Mouse (Mus musculus): ENCODE data around the gene Nme7.

DNA sequence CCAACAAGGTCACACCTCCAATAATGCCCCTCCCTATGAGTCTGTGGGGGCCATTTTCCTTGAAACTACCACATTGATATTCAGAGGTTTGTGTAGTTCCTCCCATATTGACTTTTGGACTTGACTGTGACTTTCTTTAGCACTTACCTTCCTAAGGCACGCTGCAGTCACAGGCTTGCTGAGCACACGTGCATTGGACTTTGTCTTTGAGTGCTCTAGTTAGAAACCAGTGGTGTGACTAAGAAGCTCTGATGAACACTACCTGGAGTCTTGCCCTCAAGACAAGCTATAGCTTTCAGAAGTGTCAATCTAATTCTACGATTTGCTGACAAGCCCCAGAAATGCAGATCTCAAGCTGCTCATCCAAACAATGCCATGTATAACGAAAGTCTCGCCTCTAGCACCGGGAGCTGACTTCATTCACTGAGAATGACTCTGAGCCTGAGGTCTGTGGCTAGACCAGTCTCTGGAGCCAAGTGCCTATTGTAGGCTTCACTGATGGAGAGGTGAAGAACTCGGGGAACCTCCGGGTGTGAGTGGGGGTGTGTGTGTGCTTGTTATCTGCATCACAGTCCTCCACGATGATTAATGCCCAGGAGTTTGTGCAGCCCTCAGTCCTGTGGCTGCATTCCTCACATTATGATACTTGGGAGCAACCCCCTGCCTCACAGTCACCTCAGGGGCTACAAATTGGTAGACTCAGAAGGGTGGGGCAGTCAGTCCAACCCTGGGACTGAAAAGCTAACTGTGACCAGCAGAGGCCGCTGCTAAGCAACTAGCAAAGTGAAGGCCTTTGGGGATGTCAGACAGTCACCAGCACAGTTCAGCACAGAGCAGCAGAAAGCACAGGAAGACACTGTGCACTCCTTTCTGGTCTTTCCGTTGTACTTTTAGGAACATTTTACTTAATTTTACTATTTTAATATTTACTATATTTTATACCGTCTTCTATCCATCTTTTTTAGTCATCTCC lies 62.5 kb downstream of the Nme7 start:
- peak; percentile 75 for TF ChIP-seq CTCF (conservative IDR thresholded peaks at IDR 0.05; ENCODE audit: low read length)
- TF ChIP-seq POU5F1 (IDR thresholded peaks at IDR 0.05; ENCODE audit: borderline replicate concordance, low read length): no peak

All from E14TG2a.4 (cell line).